ENCODE assay signal across 14 mouse cellular contexts in genomic region chr2:157447297-157448158, GRCm38 (mm10). TPM values are rescaled to one million over a fixed set of nuclear protein-coding genes. Genes with fewer than 3 reads are reported as not detected.
DNase-seq lines count a peak whose midpoint lies in the region; ATAC-seq and TF ChIP-seq lines count a peak whose summit lies in the region.
"Had no signal": no experiment of that assay in that cellular context is flagged by ENCODE, and none has a peak within 500 bp of the region (broad histone marks: within the 10 kb centered on the region; RNA-seq: fewer than 3 reads in every experiment).

No protein-coding gene starts in this region.

- no peak for DNase-seq in layer of hippocampus, adult 2 months (ENCODE audit: low spot score in 2 of 2)
- no peak for DNase-seq in layer of hippocampus, postnatal 25 days (ENCODE audit: extremely low spot score in 1 of 2, low spot score in 1 of 2)
- DNase-seq in MEL (ENCODE audit: low read depth, low spot score) = peak; percentile 21
- DNase-seq in thymus, adult 2 months = peak; percentile 52
- DNase-seq in cerebellum, postnatal 4 days (ENCODE audit: low spot score in 2 of 2) = no peak
- DNase-seq in layer of hippocampus, adult 9-10 months (ENCODE audit: low spot score) = no peak
- no peak for DNase-seq in midbrain, postnatal 0 days (ENCODE audit: low spot score)
- DNase-seq: adrenal gland, postnatal 25 days; cerebellum, adult 9-11 months; heart, adult 11 months had no signal

- no peak overlapping the region for H3K9ac ChIP-seq in MEL (ENCODE audit: control insufficient read depth, low read depth, low read length, poor library complexity, severe bottlenecking)
- H3K9ac ChIP-seq in midbrain, postnatal 0 days (replicated peaks; ENCODE audit: low read length, poor library complexity, severe bottlenecking) = no peak overlapping the region
- H3K9ac ChIP-seq: limb, embryonic 15.5 days had no signal

- H3K27ac ChIP-seq in layer of hippocampus, adult 2 months = peak overlapping the region; percentile 52
- H3K27ac ChIP-seq in MEL (ENCODE audit: control insufficient read depth, low read depth, low read length) = peak overlapping the region; percentile 31; the same call in 1 of the 2 replicates
- no peak overlapping the region for H3K27ac ChIP-seq in thymus, adult 2 months (ENCODE audit: control insufficient read depth, insufficient read depth, low read length)
- H3K27ac ChIP-seq in midbrain, postnatal 0 days (ENCODE audit: low read depth, low read length) = no peak overlapping the region
- H3K27ac ChIP-seq: limb, embryonic 15.5 days had no signal

- TF ChIP-seq CTCF in layer of hippocampus, adult 2 months (conservative IDR thresholded peaks at IDR 0.05) = no peak
- no peak for TF ChIP-seq CTCF in MEL (IDR thresholded peaks at IDR 0.05 in 2 of 3, conservative IDR thresholded peaks at IDR 0.05 in 1 of 3; ENCODE audit: control insufficient read depth in 1 of 3, insufficient read depth in 1 of 3, low read depth in 2 of 3, low read length in 3 of 3, poor library complexity in 1 of 3, severe bottlenecking in 1 of 3)
- no peak for TF ChIP-seq CTCF in thymus, adult 2 months (IDR thresholded peaks at IDR 0.05; ENCODE audit: borderline replicate concordance, control insufficient read depth, extremely low read depth, insufficient read depth, low read length, poor library complexity)
- TF ChIP-seq CTCF in midbrain, postnatal 0 days (IDR thresholded peaks at IDR 0.05) = no peak

- H3K4me1 ChIP-seq in MEL (ENCODE audit: control insufficient read depth in 1 of 2, insufficient read depth in 2 of 2, low read length in 2 of 2) = peaks cover 0 to 28% of the 10 kb centered on the region in 2 experiments; a peak in 2 of 4 replicates
- H3K4me1 ChIP-seq in thymus, adult 2 months (replicated peaks; ENCODE audit: control insufficient read depth, insufficient read depth, low read length) = peaks cover 17% of the 10 kb centered on the region
- H3K4me1 ChIP-seq in midbrain, postnatal 0 days (ENCODE audit: insufficient read depth, low read length) = no peaks in the 10 kb centered on the region
- H3K4me1 ChIP-seq: limb, embryonic 15.5 days had no signal

- no peak for TF ChIP-seq POLR2A in MEL (IDR thresholded peaks at IDR 0.05; ENCODE audit: control insufficient read depth in 1 of 2, insufficient read depth in 1 of 2, low read depth in 1 of 2, low read length in 2 of 2, poor library complexity in 1 of 2)
- no peak for TF ChIP-seq POLR2A in thymus, adult 2 months (IDR thresholded peaks at IDR 0.05; ENCODE audit: control insufficient read depth, extremely low read depth, insufficient read depth, low read length, poor library complexity)

- no peaks in the 10 kb centered on the region for H3K27me3 ChIP-seq in MEL (ENCODE audit: control insufficient read depth in 1 of 2, insufficient read depth in 2 of 2, low read length in 2 of 2)
- no peaks in the 10 kb centered on the region for H3K27me3 ChIP-seq in thymus, adult 2 months (ENCODE audit: control insufficient read depth, insufficient read depth, low read length)
- no peaks in the 10 kb centered on the region for H3K27me3 ChIP-seq in midbrain, postnatal 0 days (ENCODE audit: insufficient read depth, low read length)
- H3K27me3 ChIP-seq: limb, embryonic 15.5 days had no signal

- H3K4me3 ChIP-seq in layer of hippocampus, adult 2 months = no peak overlapping the region
- H3K4me3 ChIP-seq in MEL (ENCODE audit: control insufficient read depth in 1 of 2, insufficient read depth in 1 of 2, low read depth in 2 of 2, low read length in 2 of 2) = no peak overlapping the region
- H3K4me3 ChIP-seq in thymus, adult 2 months (ENCODE audit: control insufficient read depth, insufficient read depth, low read length) = no peak overlapping the region
- H3K4me3 ChIP-seq in midbrain, postnatal 0 days (ENCODE audit: low read depth, low read length) = no peak overlapping the region
- H3K4me3 ChIP-seq: limb, embryonic 15.5 days had no signal

- no peaks in the 10 kb centered on the region for H3K79me2 ChIP-seq in MEL (ENCODE audit: control insufficient read depth, insufficient read depth, low read length, poor library complexity)

- WGBS in thymus, adult 2 months = 11% methylated on average over 15 of the region's 15 CpGs
- 91% methylated on average over 15 of the region's 15 CpGs for WGBS in midbrain, postnatal 0 days

- peak; percentile 81 to 82 for ATAC-seq in hematopoietic stem cell, adult 5-6 weeks (replicated peaks in 1 of 2; ENCODE audit: insufficient read depth in 1 of 2, low FRiP score in 2 of 2, low TSS enrichment in 1 of 2, low read depth in 1 of 2, poor library complexity in 2 of 2, severe bottlenecking in 2 of 2)
- ATAC-seq in midbrain, postnatal 0 days (ENCODE audit: low FRiP score) = no peak
- ATAC-seq: hindbrain, embryonic 16.5 days had no signal

- H3K4me2 ChIP-seq in midbrain, postnatal 0 days (ENCODE audit: low read depth, low read length, poor library complexity, severe bottlenecking) = no peak overlapping the region
- H3K4me2 ChIP-seq: limb, embryonic 15.5 days; midbrain, embryonic 11.5 days had no signal

- TF ChIP-seq EP300 in MEL (IDR thresholded peaks at IDR 0.05; ENCODE audit: low read depth in 1 of 2, low read length in 2 of 2) = no peak

- TF ChIP-seq RAD21 in MEL (IDR thresholded peaks at IDR 0.05; ENCODE audit: low read depth, low read length) = no peak

- H3K9me3 ChIP-seq in MEL (replicated peaks; ENCODE audit: insufficient read depth, low read length) = no peaks in the 10 kb centered on the region
- no peaks in the 10 kb centered on the region for H3K9me3 ChIP-seq in midbrain, postnatal 0 days (ENCODE audit: low read length)
- H3K9me3 ChIP-seq: limb, embryonic 15.5 days had no signal

- H3K36me3 ChIP-seq in MEL (ENCODE audit: control insufficient read depth in 1 of 2, insufficient read depth in 2 of 2, low read length in 2 of 2) = peaks cover 0 to 14% of the 10 kb centered on the region in 2 experiments; a peak in 2 of 4 replicates
- H3K36me3 ChIP-seq in thymus, adult 2 months (ENCODE audit: control insufficient read depth, insufficient read depth, low read length) = no peaks in the 10 kb centered on the region
- peaks cover 19% of the 10 kb centered on the region for H3K36me3 ChIP-seq in midbrain, postnatal 0 days (ENCODE audit: insufficient read depth, low read length)

TF ChIP-seq in MEL, 35 proteins besides CTCF, POLR2A, EP300 and RAD21:
- no peak for TF ChIP-seq GABPA (IDR thresholded peaks at IDR 0.05; ENCODE audit: low read depth, low read length)
- TF ChIP-seq ZNF384 (IDR thresholded peaks at IDR 0.05; ENCODE audit: low read depth, low read length) = no peak
- TF ChIP-seq MYB (IDR thresholded peaks at IDR 0.05; ENCODE audit: low read depth, low read length) = no peak
- no peak for TF ChIP-seq TCF12 (IDR thresholded peaks at IDR 0.05; ENCODE audit: low read depth, low read length)
- TF ChIP-seq POLR2AphosphoS2 (IDR thresholded peaks at IDR 0.05; ENCODE audit: low read length) = no peak
- no peak for TF ChIP-seq UBTF (IDR thresholded peaks at IDR 0.05; ENCODE audit: borderline replicate concordance, insufficient read depth, low read depth, low read length)
- TF ChIP-seq USF1 (IDR thresholded peaks at IDR 0.05; ENCODE audit: low read depth, low read length) = peak; percentile 52; the same call in 1 of the 2 replicates
- TF ChIP-seq USF2 (IDR thresholded peaks at IDR 0.05; ENCODE audit: borderline replicate concordance in 1 of 2, insufficient read depth in 1 of 2, low read depth in 1 of 2, low read length in 2 of 2) = no peak

RNA-seq across cellular contexts. Expression of gene Src, which starts 29.3 kb away (rescaled TPM):
- 100 to 1,000 TPM; 150 to 156 TPM for total RNA-seq in layer of hippocampus, adult 2 months (2021)
- 100 to 1,000 TPM; 144 to 147 TPM for total RNA-seq in layer of hippocampus, postnatal 25 days (2021)
- total RNA-seq in MEL (2012; rRNA removed) = 0.23 and 0.29 TPM in 2 replicates
- 1 to 10 TPM in 1 of 2 experiments, not detected in 1; 4.2 TPM for polyA plus RNA-seq in MEL (2012; ENCODE audit: insufficient read depth in 1 of 2, insufficient read length in 2 of 2, low read depth in 1 of 2, low replicate concordance in 2 of 2, missing spikeins in 1 of 2)
- 2.6 and 3.3 TPM in 2 replicates for total RNA-seq in hematopoietic stem cell, adult 5-6 weeks (2017)
- polyA plus RNA-seq in thymus, adult 2 months (2012; rRNA removed) = 24.6 and 25.1 TPM in 2 replicates
- 129 and 137 TPM in 2 replicates for total RNA-seq in midbrain, postnatal 0 days (2014; rRNA removed)
- 26.1 and 26.6 TPM in 2 replicates for polyA plus RNA-seq in midbrain, postnatal 0 days (2015; fragmentation: Nextera tagmentation; extraction: Ambion mirVana)

Comparison
In these comparisons a context has a peak if more than half of its experiments do, and no peak if none do; other contexts are left out.
1. DNase-seq: peak in MEL (single experiment) and thymus, adult 2 months (single experiment); none in layer of hippocampus, adult 2 months (0 of 2), layer of hippocampus, postnatal 25 days (0 of 2), cerebellum, postnatal 4 days (0 of 2), layer of hippocampus, adult 9-10 months (single experiment) and midbrain, postnatal 0 days (single experiment).
2. H3K27ac ChIP-seq: peak in layer of hippocampus, adult 2 months (single experiment) and MEL (single experiment); none in thymus, adult 2 months (single experiment) and midbrain, postnatal 0 days (single experiment).
3. RNA of gene Src, which starts 29.3 kb away (total RNA-seq): 150 to 156 TPM in layer of hippocampus, adult 2 months, 144 to 147 TPM in layer of hippocampus, postnatal 25 days and 129 to 137 TPM in midbrain, postnatal 0 days; 2.6 to 3.3 TPM in hematopoietic stem cell, adult 5-6 weeks and 0.23 to 0.29 TPM in MEL; every median in the first group is over 10 times any median in the second.